Mouse (Mus musculus): ENCODE measurements around the gene Arhgap23. TPM values are rescaled to one million over a fixed set of nuclear protein-coding genes. Genes with fewer than 3 reads are reported as not detected.

Arhgap23 gene
- polyA plus RNA-seq (2017; shearing (Covaris generic)), result not detected

GRCm38 (mm10) chr11:97415330-97415711, at the start of gene Arhgap23:
TSS of gene Arhgap23 (plus strand) at chr11:97415533.

GRCm38 (mm10) chr11:97499865-97500719, 84.8 kb downstream of the Arhgap23 start, which contains the start of gene 4933428G20Rik:
TSS of gene 4933428G20Rik (minus strand) at chr11:97500340.

Other genes starting within 250 kb of the Arhgap23 start
- gene Kpnb1, start 227.7 kb upstream of the Arhgap23 start, polyA plus RNA-seq (2017; shearing (Covaris generic)), result 31.9 TPM
- gene Npepps, start 134.9 kb upstream of the Arhgap23 start, polyA plus RNA-seq (2017; shearing (Covaris generic)), result 30.7 TPM
- 30.5 TPM for gene Mrpl45, start 99.8 kb upstream of the Arhgap23 start, polyA plus RNA-seq (2017; shearing (Covaris generic))
- gene Gpr179, start 63.5 kb upstream of the Arhgap23 start, polyA plus RNA-seq (2017; shearing (Covaris generic)), result 0.22 TPM
- 1.1 TPM for gene Socs7, start 53.0 kb upstream of the Arhgap23 start, polyA plus RNA-seq (2017; shearing (Covaris generic))
- gene 4933428G20Rik, start 84.8 kb downstream of the Arhgap23 start, polyA plus RNA-seq (2017; shearing (Covaris generic)), result not detected
- not detected for gene Srcin1, start 160.7 kb downstream of the Arhgap23 start, polyA plus RNA-seq (2017; shearing (Covaris generic))
- 1.2 TPM for gene Epop, start 214.2 kb downstream of the Arhgap23 start, polyA plus RNA-seq (2017; shearing (Covaris generic))
- gene Mllt6, start 247.9 kb downstream of the Arhgap23 start, polyA plus RNA-seq (2017; shearing (Covaris generic)), result 10.3 TPM